25 mouse cellular contexts compared by ENCODE assay signal in the genomic region with DNA sequence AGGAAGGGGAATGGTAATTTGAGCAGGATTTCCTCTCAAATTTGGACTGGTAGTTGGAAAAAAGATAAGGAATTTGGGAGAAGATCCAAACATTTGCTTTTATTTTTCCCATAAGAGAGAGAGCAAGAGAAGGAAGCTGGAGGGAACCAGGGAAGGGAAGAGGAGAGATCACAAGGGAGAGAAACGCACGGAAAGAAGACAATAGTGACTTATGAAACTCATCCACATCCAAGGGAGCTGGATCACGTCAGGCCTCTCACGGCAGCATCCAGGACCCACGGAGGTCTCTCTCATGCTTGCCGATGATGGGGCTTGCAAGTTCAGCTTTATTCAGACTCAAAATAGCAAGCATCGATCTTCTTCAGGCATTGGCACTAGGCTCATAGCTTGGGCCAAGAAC.
"Had no signal": no experiment of that assay in that cellular context is flagged by ENCODE, and none has a peak within 500 bp of the region (broad histone marks: within the 10 kb centered on the region; RNA-seq: fewer than 3 reads in every experiment).

No protein-coding gene starts in this region.

- H3K9ac ChIP-seq: limb, embryonic 13.5 days; liver, embryonic 12.5 days; liver, embryonic 15.5 days; lung, embryonic 15.5 days; midbrain, embryonic 13.5 days; neural tube, embryonic 13.5 days had no signal

- ATAC-seq: liver, embryonic 12.5 days; midbrain, embryonic 13.5 days; midbrain, embryonic 16.5 days had no signal

- H3K4me1 ChIP-seq: limb, embryonic 10.5 days; liver, embryonic 12.5 days; liver, embryonic 15.5 days; lung, embryonic 15.5 days; megakaryocyte, embryonic 14.5 days; midbrain, embryonic 10.5 days; midbrain, embryonic 13.5 days; neural tube, embryonic 13.5 days had no signal

- H3K4me3 ChIP-seq: layer of hippocampus, adult 2 months; limb, embryonic 10.5 days; limb, embryonic 13.5 days; liver, embryonic 12.5 days; liver, embryonic 15.5 days; lung, embryonic 15.5 days; megakaryocyte, embryonic 14.5 days; midbrain, embryonic 10.5 days; midbrain, embryonic 13.5 days; myocyte; neural tube, embryonic 13.5 days had no signal

- H3K27me3 ChIP-seq: limb, embryonic 13.5 days; liver, embryonic 12.5 days; liver, embryonic 15.5 days; lung, embryonic 15.5 days; megakaryocyte, embryonic 14.5 days; midbrain, embryonic 13.5 days; neural tube, embryonic 13.5 days had no signal

- H3K27ac ChIP-seq: kidney, postnatal 0 days; layer of hippocampus, adult 2 months; limb, embryonic 10.5 days; limb, embryonic 13.5 days; liver, embryonic 12.5 days; liver, embryonic 15.5 days; lung, embryonic 15.5 days; midbrain, embryonic 10.5 days; midbrain, embryonic 13.5 days; neural tube, embryonic 13.5 days; stomach, postnatal 0 days had no signal

- H3K36me3 ChIP-seq: limb, embryonic 10.5 days; limb, embryonic 13.5 days; liver, embryonic 12.5 days; liver, embryonic 15.5 days; lung, embryonic 15.5 days; midbrain, embryonic 10.5 days; midbrain, embryonic 13.5 days; neural tube, embryonic 13.5 days had no signal

- H3K4me2 ChIP-seq: limb, embryonic 13.5 days; liver, embryonic 12.5 days; liver, embryonic 15.5 days; lung, embryonic 15.5 days; midbrain, embryonic 13.5 days; neural tube, embryonic 13.5 days had no signal

- DNase-seq: kidney, postnatal 25 days; layer of hippocampus, adult 9-11 months; liver; lung, adult 18-20 months; lung, postnatal 10 days; lung, postnatal 36 days; retina, postnatal 1 day; right cerebral cortex, postnatal 25 days; thymus, adult 2 months; thymus, postnatal 14 days; thymus, postnatal 4 days had no signal

- H3K9me3 ChIP-seq: limb, embryonic 10.5 days; limb, embryonic 13.5 days; liver, embryonic 12.5 days; liver, embryonic 15.5 days; lung, embryonic 15.5 days; midbrain, embryonic 10.5 days; midbrain, embryonic 13.5 days; neural tube, embryonic 13.5 days had no signal
